ENCODE assay signal across 8 mouse cellular contexts in genomic region chr6:71492756-71493674, GRCm38 (mm10). TPM values are rescaled to one million over a fixed set of nuclear protein-coding genes. Genes with fewer than 3 reads are reported as not detected.
DNase-seq lines count a peak whose midpoint lies in the region; ATAC-seq and TF ChIP-seq lines count a peak whose summit lies in the region.

No protein-coding gene starts in this region.

- no peaks in the 10 kb centered on the region for H3K9me3 ChIP-seq in kidney, embryonic 14.5 days (ENCODE audit: control insufficient read depth, low read length)
- no peaks in the 10 kb centered on the region for H3K9me3 ChIP-seq in hindbrain, embryonic 16.5 days (ENCODE audit: control insufficient read depth, low read length)
- H3K9me3 ChIP-seq in midbrain, embryonic 15.5 days = no peaks in the 10 kb centered on the region

- H3K4me2 ChIP-seq in kidney, embryonic 14.5 days (replicated peaks; ENCODE audit: low read depth, low read length) = peak overlapping the region; percentile 84
- peak overlapping the region; percentile 72 for H3K4me2 ChIP-seq in hindbrain, embryonic 16.5 days (ENCODE audit: low read length)
- peak overlapping the region; percentile 71 for H3K4me2 ChIP-seq in midbrain, embryonic 15.5 days

- TF ChIP-seq CTCF in bone marrow macrophage, adult 2 months (IDR thresholded peaks at IDR 0.05; ENCODE audit: low read depth, low read length) = no peak

- WGBS in kidney, embryonic 14.5 days = 14% methylated on average over 20 of the region's 22 CpGs
- WGBS in hindbrain, embryonic 16.5 days = 21% methylated on average over 20 of the region's 22 CpGs
- WGBS in midbrain, embryonic 15.5 days = 23% methylated on average over 21 of the region's 22 CpGs

- TF ChIP-seq POLR2A in bone marrow macrophage, adult 2 months (IDR thresholded peaks at IDR 0.05; ENCODE audit: borderline replicate concordance, low read depth, low read length) = no peak

- H3K36me3 ChIP-seq in kidney, embryonic 14.5 days (ENCODE audit: control insufficient read depth, insufficient read depth, low read length) = peaks cover 3% of the 10 kb centered on the region; the same call in 1 of the 2 replicates
- H3K36me3 ChIP-seq in hindbrain, embryonic 16.5 days (ENCODE audit: control insufficient read depth, insufficient read depth, low read length) = no peaks in the 10 kb centered on the region
- H3K36me3 ChIP-seq in midbrain, embryonic 15.5 days (replicated peaks) = no peaks in the 10 kb centered on the region

- intact Hi-C loops in gastrocnemius, postnatal 36 days (cut with DNase I) = no loop called here

- H3K27me3 ChIP-seq in kidney, embryonic 14.5 days (ENCODE audit: control insufficient read depth, insufficient read depth, low read length) = no peaks in the 10 kb centered on the region
- no peaks in the 10 kb centered on the region for H3K27me3 ChIP-seq in hindbrain, embryonic 16.5 days (replicated peaks; ENCODE audit: control insufficient read depth, insufficient read depth, low read length)
- H3K27me3 ChIP-seq in midbrain, embryonic 15.5 days (replicated peaks) = no peaks in the 10 kb centered on the region

- H3K4me3 ChIP-seq in kidney, embryonic 14.5 days (ENCODE audit: low read length) = peak overlapping the region; percentile 90
- peak overlapping the region; percentile 91 for H3K4me3 ChIP-seq in bone marrow macrophage, adult 2 months (ENCODE audit: insufficient read depth, low read length)
- H3K4me3 ChIP-seq in hindbrain, embryonic 16.5 days (ENCODE audit: low read length) = peak overlapping the region; percentile 68
- H3K4me3 ChIP-seq in midbrain, embryonic 15.5 days = peak overlapping the region; percentile 88

- no peak; the same call in 1 of the 2 replicates for ATAC-seq in kidney, embryonic 14.5 days (ENCODE audit: low FRiP score, low TSS enrichment)
- ATAC-seq in hindbrain, embryonic 16.5 days = no peak
- ATAC-seq in midbrain, embryonic 15.5 days (replicated peaks) = no peak
- ATAC-seq in erythroid progenitor cell, adult 5-6 weeks (replicated peaks; ENCODE audit: low FRiP score, poor library complexity, severe bottlenecking) = no peak

- peak overlapping the region; percentile 96 for H3K9ac ChIP-seq in kidney, embryonic 14.5 days (ENCODE audit: low read depth, low read length)
- peak overlapping the region; percentile 91 for H3K9ac ChIP-seq in hindbrain, embryonic 16.5 days (ENCODE audit: low read depth, low read length)
- peak overlapping the region; percentile 98 for H3K9ac ChIP-seq in midbrain, embryonic 15.5 days

- H3K27ac ChIP-seq in kidney, embryonic 14.5 days (ENCODE audit: low read depth, low read length) = peak overlapping the region; percentile 98
- H3K27ac ChIP-seq in bone marrow macrophage, adult 2 months (ENCODE audit: insufficient read depth, low read depth, low read length) = peak overlapping the region; percentile 93
- H3K27ac ChIP-seq in hindbrain, embryonic 16.5 days (ENCODE audit: low read depth, low read length) = peak overlapping the region; percentile 97
- H3K27ac ChIP-seq in midbrain, embryonic 15.5 days = peak overlapping the region; percentile 98

- H3K4me1 ChIP-seq in kidney, embryonic 14.5 days (ENCODE audit: control insufficient read depth, insufficient read depth, low read length) = peaks cover 11% of the 10 kb centered on the region
- H3K4me1 ChIP-seq in bone marrow macrophage, adult 2 months (ENCODE audit: control insufficient read depth, insufficient read depth, low read length) = peaks cover 12% of the 10 kb centered on the region
- H3K4me1 ChIP-seq in hindbrain, embryonic 16.5 days (ENCODE audit: control insufficient read depth, insufficient read depth, low read depth, low read length) = peaks cover 9% of the 10 kb centered on the region
- peaks cover 18% of the 10 kb centered on the region for H3K4me1 ChIP-seq in midbrain, embryonic 15.5 days

- DNase-seq in kidney, postnatal 4 days = no peak
- DNase-seq in gastrocnemius, postnatal 36 days = no peak
- no peak for DNase-seq in left cerebral cortex, adult 8-10 months (ENCODE audit: low spot score in 2 of 2)

RNA-seq across cellular contexts. Expression of gene Rnf103, which starts 0.7 kb away (rescaled TPM):
- 14.8 and 20.1 TPM in 2 replicates for polyA plus RNA-seq in kidney, embryonic 14.5 days (2014; fragmentation: Nextera tagmentation; extraction: Ambion mirVana)
- polyA plus RNA-seq in bone marrow macrophage, adult 2 months (2012; ENCODE audit: insufficient read depth, insufficient read length, missing spikeins) = 27.2 and 29.2 TPM in 2 replicates
- 14.0 and 21.5 TPM in 2 replicates for polyA plus RNA-seq in hindbrain, embryonic 16.5 days (2015; fragmentation: Nextera tagmentation; extraction: Ambion mirVana)
- polyA plus RNA-seq in midbrain, embryonic 15.5 days (2015; fragmentation: Nextera tagmentation; extraction: Ambion mirVana) = 24.9 and 26.0 TPM in 2 replicates
- total RNA-seq in gastrocnemius, postnatal 36 days (2021) = 10 to 100 TPM; 17.8 to 18.4 TPM
- total RNA-seq in left cerebral cortex, adult 8-10 months (2022) = 10 to 100 TPM; 52.4 to 53.7 (median 53.5) TPM
- total RNA-seq in erythroid progenitor cell, adult 5-6 weeks (2015; ENCODE audit: low replicate concordance) = 2.2 and 10.5 TPM in 2 replicates
- total RNA-seq in erythroid progenitor cell, adult 5-6 weeks (2017; ENCODE audit: low replicate concordance) = 7.2 and 9.2 TPM in 2 replicates

RNA-seq across cellular contexts. Expression of gene Chmp3, which starts 50.6 kb away (rescaled TPM):
- polyA plus RNA-seq in kidney, embryonic 14.5 days (2014; fragmentation: Nextera tagmentation; extraction: Ambion mirVana) = 59.9 TPM in 2 replicates
- 226 and 254 TPM in 2 replicates for polyA plus RNA-seq in bone marrow macrophage, adult 2 months (2012; ENCODE audit: insufficient read depth, insufficient read length, missing spikeins)
- polyA plus RNA-seq in hindbrain, embryonic 16.5 days (2015; fragmentation: Nextera tagmentation; extraction: Ambion mirVana) = 61.6 and 61.8 TPM in 2 replicates
- 54.3 and 55.7 TPM in 2 replicates for polyA plus RNA-seq in midbrain, embryonic 15.5 days (2015; fragmentation: Nextera tagmentation; extraction: Ambion mirVana)
- total RNA-seq in gastrocnemius, postnatal 36 days (2021) = 10 to 100 TPM; 32.6 to 33.6 TPM
- total RNA-seq in left cerebral cortex, adult 8-10 months (2022) = 100 to 1,000 TPM; 105 to 122 (median 109) TPM
- 57.4 and 62.0 TPM in 2 replicates for total RNA-seq in erythroid progenitor cell, adult 5-6 weeks (2015; ENCODE audit: low replicate concordance)
- total RNA-seq in erythroid progenitor cell, adult 5-6 weeks (2017; ENCODE audit: low replicate concordance) = 133 and 187 TPM in 2 replicates

RNA-seq across cellular contexts. Expression of gene Rmnd5a, which starts 52.6 kb away (rescaled TPM):
- polyA plus RNA-seq in kidney, embryonic 14.5 days (2014; fragmentation: Nextera tagmentation; extraction: Ambion mirVana) = 11.2 and 13.0 TPM in 2 replicates
- polyA plus RNA-seq in bone marrow macrophage, adult 2 months (2012; ENCODE audit: insufficient read depth, insufficient read length, missing spikeins) = 52.9 and 59.1 TPM in 2 replicates
- polyA plus RNA-seq in hindbrain, embryonic 16.5 days (2015; fragmentation: Nextera tagmentation; extraction: Ambion mirVana) = 7.7 and 8.1 TPM in 2 replicates
- polyA plus RNA-seq in midbrain, embryonic 15.5 days (2015; fragmentation: Nextera tagmentation; extraction: Ambion mirVana) = 9.3 and 10.9 TPM in 2 replicates
- total RNA-seq in gastrocnemius, postnatal 36 days (2021) = 100 to 1,000 TPM in 1 of 2 experiments, 10 to 100 TPM in 1; 94.6 to 109 TPM
- 100 to 1,000 TPM in 2 of 4 experiments, 10 to 100 TPM in 2; 89.3 to 105 (median 98.4) TPM for total RNA-seq in left cerebral cortex, adult 8-10 months (2022)
- total RNA-seq in erythroid progenitor cell, adult 5-6 weeks (2015; ENCODE audit: low replicate concordance) = 58.3 and 66.3 TPM in 2 replicates
- total RNA-seq in erythroid progenitor cell, adult 5-6 weeks (2017; ENCODE audit: low replicate concordance) = 75.7 and 82.6 TPM in 2 replicates
